Mouse (Mus musculus) R1 (cell line): ENCODE data around the gene H3f3b.

Experiments
- DNase-seq: peaks from one replicate; pipeline ENCODE4 v3.0.0-alpha.2; 2018; ENCODE audit warnings: low read depth, low spot score

H3f3b gene

GRCm38 (mm10) chr11:116027756-116028155, at the start of gene H3f3b:
TSS of gene H3f3b (minus strand) at chr11:116027962.
- DNase-seq = no peak

GRCm38 (mm10) chr11:116076836-116077235, 49.1 kb upstream of the H3f3b start:
- no peak for DNase-seq

DNA sequence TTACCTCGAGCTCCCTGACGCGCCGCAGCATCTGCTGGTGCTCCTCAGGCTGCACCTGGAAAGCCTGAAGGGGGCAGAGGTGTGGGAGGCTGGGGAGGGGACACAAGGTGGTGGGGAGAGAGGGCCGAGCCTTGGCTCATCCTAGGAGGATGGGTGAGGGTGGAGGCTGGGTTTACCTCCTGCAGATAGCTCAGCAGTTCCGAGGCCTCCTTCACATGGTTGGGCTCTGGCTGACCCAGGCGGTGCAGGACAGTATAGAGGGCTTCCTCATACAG, 48.4 kb upstream of the H3f3b start:
- no peak for DNase-seq

- DNase-seq = no peak
These were observed 47.9 kb upstream of the H3f3b start for GRCm38 (mm10) chr11:116075539-116076265.

- DNase-seq = no peak
These were observed 46.8 kb upstream of the H3f3b start for GRCm38 (mm10) chr11:116074436-116074991.

- no peak for DNase-seq
These were observed 44.8 kb upstream of the H3f3b start for GRCm38 (mm10) chr11:116072608-116073007.

- DNase-seq = peak; percentile 90
These were observed 43.7 kb upstream of the H3f3b start for GRCm38 (mm10) chr11:116071510-116071909.

DNA sequence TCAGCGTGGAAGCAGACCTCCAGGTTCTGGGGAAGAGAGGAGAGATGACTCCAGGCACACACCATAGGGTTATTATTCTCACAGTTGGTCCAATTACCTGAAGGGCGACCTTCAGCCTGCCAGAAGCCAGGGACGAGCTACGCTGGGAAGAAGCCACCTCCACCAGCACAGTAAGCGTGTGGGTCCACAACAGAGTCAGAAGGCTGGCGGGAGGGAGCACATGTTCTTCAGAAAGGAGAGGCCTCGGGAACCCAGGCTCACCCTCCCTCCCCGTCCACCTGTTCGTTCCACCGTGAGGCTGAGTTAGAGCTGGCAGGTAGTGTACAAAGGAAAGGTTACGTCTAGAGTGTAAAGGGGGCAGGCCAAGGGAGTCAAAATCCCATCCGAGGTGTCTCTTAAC, 37.6 kb upstream of the H3f3b start:
- DNase-seq = no peak

GRCm38 (mm10) chr11:116064187-116064867, 36.6 kb upstream of the H3f3b start:
- no peak for DNase-seq

DNA sequence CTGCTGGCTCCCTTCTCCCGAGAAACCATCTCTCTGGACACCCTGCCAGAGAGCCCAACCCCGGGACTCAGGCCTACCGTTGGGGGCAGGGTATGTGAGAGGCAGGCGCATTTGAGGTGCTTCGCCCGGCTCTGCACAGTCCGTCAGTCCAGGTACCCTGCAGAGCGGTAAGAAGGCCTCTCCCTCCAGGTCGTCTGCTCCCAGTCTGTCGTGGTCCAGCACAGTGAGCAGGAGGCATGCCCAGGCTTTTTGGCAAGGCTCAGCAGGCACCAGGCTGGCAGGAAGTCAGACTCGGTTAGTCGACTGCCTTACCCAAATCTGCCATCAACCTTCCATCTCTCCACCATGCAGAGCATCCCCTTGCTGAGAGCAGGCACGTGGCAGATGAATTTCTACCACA, 35.8 kb upstream of the H3f3b start:
- DNase-seq = no peak

GRCm38 (mm10) chr11:116062521-116062920, 34.8 kb upstream of the H3f3b start:
- no peak for DNase-seq

DNA sequence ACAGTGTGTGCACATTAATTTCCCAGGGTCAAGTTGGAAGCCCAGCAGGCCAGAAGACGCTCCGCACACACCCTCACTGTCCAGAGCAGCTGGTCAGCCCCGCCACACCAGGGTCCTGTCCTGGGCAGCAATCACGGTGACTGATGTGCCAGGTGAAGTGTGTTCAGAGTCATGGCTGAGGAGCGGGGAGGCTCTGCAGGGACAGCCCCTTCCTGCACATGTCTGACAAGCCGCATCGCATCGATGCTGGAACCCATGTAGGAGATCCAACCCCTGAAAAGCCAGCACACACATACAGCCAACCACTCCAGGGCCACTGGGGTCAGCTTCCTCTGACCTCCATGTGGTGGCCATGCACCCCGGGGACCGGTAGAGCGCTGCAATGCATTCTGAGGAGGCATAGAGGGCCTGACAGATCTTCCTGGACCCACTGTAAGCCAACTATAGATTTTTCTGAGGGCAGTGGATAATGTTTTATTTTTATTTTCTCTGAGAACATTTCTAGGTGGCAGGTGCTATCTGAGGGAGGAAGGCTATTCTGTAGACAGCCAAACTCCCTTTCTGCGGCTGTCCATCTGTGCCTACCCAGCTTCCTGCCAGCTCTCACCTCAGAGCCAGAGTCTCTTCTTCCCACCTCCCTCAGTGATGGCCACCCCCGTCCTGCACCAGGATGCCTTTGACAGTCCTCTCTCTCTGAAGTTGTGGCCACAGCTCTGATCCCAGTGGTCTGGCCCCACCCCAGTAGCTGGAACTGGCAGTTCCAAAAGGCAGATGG, 34.1 kb upstream of the H3f3b start:
- DNase-seq = no peak

DNA sequence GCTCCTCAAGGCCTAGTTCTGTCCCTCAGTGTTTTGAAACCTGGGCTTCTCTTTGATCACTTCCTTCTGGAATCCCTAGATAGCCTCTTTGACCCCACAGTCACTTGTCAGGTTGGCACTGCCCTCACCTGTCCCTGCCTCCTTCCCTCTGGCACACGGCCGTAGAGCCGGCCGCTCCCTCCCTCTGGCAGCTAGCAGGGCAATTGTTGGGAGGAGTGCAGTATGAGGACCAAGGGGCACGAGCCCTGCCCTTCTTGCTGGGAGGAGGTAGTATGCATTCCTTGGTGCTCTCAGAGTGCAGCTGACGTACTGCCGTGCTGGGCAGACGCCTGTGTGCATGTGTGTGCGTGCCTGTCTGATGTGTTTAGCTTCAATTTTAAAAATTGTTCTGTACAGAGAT, 32.8 kb upstream of the H3f3b start:
- DNase-seq = no peak

GRCm38 (mm10) chr11:116059691-116060025, 31.9 kb upstream of the H3f3b start:
- no peak for DNase-seq

- DNase-seq = no peak
These were observed 31.3 kb upstream of the H3f3b start for GRCm38 (mm10) chr11:116058868-116059690.

GRCm38 (mm10) chr11:116058022-116058614, 30.4 kb upstream of the H3f3b start:
- no peak for DNase-seq

GRCm38 (mm10) chr11:116057237-116057881, 29.6 kb upstream of the H3f3b start:
- DNase-seq = no peak

DNA sequence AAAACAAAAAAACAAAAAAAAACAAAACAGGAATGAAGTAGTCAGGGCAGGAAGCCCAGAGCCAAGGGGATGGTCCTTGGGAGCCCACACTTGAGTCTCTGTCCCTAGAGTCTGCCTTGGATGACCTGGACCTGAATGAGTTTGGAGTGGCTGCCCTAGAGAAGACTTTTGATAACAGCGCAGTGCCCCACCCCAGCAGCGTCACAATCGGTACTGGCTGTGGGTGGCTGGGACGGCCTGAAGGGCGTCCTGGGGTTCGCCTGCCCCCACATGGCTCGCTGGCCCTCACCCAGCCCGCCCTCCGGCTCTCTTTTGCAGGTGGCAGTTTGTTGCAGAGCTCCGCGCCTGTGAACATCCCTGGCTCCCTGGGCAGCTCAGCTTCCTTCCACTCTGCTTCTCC, 28.1 kb upstream of the H3f3b start:
- DNase-seq = no peak

GRCm38 (mm10) chr11:116053510-116054229, 25.9 kb upstream of the H3f3b start:
- DNase-seq = no peak

DNA sequence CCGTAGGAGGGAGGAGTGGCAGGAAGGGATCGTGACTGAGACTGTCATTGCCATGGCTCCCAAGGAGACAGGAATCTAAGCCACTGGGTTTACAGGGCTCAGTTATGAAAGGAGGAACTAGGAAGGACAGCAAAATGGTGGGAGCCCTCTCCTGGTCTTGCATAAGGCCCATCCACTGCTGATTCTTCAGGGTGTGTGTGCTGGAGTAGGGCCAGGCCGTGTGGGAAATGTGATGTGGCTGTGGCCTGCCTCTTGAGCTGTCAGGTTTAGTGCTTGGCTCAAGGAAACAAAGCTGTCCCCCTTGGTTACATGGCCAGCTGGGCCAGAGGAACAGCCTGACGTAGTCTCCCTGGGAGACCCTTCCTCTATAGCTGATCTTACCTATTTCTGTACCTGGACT, 22.4 kb upstream of the H3f3b start:
- no peak for DNase-seq
